Mouse (Mus musculus): Measurements from ENCODE around the gene Fbln1. TPM values are rescaled to one million over a fixed set of nuclear protein-coding genes. Genes with fewer than 3 reads are reported as not detected.
"Not testable (repeated sequence)": the region's sequence is repeated elsewhere in the genome, so short reads cannot be mapped to it uniquely, and the experiment has no call there.

Fbln1 gene
- polyA plus RNA-seq, 1 experiment from 2014 or later: 147 TPM

DNA sequence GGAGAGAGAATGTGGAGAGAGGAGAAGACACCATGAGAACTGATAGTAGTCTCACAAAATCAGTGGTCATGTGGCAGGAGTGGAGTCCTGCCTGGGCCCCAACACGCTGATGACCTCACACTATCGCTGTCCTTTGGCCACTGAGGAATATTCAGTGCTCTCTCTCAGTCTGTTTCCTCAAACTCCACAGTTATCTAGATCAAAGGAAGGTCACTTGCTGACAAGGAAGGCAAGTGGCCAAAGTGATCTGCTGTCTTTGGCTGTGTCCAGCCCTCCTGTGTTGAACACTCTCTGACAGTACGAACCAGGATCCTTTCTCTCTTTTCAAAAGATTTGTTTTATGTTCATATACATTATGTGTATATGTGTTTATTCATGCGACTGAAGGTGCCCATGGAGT, 117.5 kb downstream of the Fbln1 start:
- no peaks in the 10 kb centered on the region for H3K27me3 ChIP-seq (ENCODE audit: control insufficient read depth, insufficient read depth, low read length)
- DNase-seq (ENCODE audit: low spot score): peak; percentile 27
- 86% methylated on average over 4 of the region's 4 CpGs for WGBS
- H3K27ac ChIP-seq (ENCODE audit: low read depth, low read length): no peak overlapping the region
- no peak overlapping the region for H3K4me3 ChIP-seq (ENCODE audit: low read depth, low read length)
- no peaks in the 10 kb centered on the region for H3K9me3 ChIP-seq (ENCODE audit: control insufficient read depth, low read length)
- H3K4me2 ChIP-seq (ENCODE audit: low read depth, low read length, severe bottlenecking): no peak overlapping the region
- no peaks in the 10 kb centered on the region for H3K36me3 ChIP-seq (ENCODE audit: control insufficient read depth, insufficient read depth, low read length)
- no peaks in the 10 kb centered on the region for H3K4me1 ChIP-seq (replicated peaks; ENCODE audit: control insufficient read depth, insufficient read depth, low read length)
- no peak for ATAC-seq (replicated peaks; ENCODE audit: low FRiP score)
- no peak overlapping the region for H3K9ac ChIP-seq (ENCODE audit: low read length)

DNA sequence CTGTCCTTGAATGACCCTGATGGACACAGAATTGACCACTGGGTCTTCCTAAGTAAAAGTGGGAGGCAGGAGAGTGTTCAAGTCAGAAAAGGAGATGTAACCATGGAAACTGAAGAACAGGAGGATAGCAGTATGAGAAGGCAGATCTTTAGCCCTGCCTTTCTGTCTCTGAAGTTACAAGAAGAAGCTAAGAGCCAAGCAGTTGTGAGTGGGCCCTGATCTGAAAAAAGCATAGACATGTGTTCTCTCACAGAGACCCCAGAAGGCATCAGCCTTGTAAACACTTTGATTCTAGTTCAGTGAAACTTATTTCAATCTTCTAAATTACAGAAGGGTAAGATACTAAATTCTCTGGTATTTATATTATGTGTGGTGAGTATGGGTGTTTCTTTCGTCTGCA, 118.7 kb downstream of the Fbln1 start:
- WGBS: 95% methylated on average over 1 of the region's 1 CpGs
- H3K4me3 ChIP-seq (ENCODE audit: low read depth, low read length): no peak overlapping the region
- no peak overlapping the region for H3K4me2 ChIP-seq (ENCODE audit: low read depth, low read length, severe bottlenecking)
- H3K27ac ChIP-seq (ENCODE audit: low read depth, low read length): no peak overlapping the region
- no peak for ATAC-seq (replicated peaks; ENCODE audit: low FRiP score)
- DNase-seq (ENCODE audit: low spot score): no peak
- H3K9ac ChIP-seq (ENCODE audit: low read length): no peak overlapping the region
- no peaks in the 10 kb centered on the region for H3K27me3 ChIP-seq (ENCODE audit: control insufficient read depth, insufficient read depth, low read length)
- H3K4me1 ChIP-seq (replicated peaks; ENCODE audit: control insufficient read depth, insufficient read depth, low read length): no peaks in the 10 kb centered on the region
- no peaks in the 10 kb centered on the region for H3K36me3 ChIP-seq (ENCODE audit: control insufficient read depth, insufficient read depth, low read length)
- H3K9me3 ChIP-seq (ENCODE audit: control insufficient read depth, low read length): no peaks in the 10 kb centered on the region

- Histone ChIP-seq H3K27ac (ENCODE audit: low read depth, low read length) (no peak overlapping the region), H3K4me3 (ENCODE audit: low read depth, low read length) (no peak overlapping the region), H3K4me2 (ENCODE audit: low read depth, low read length, severe bottlenecking) (no peak overlapping the region), H3K9ac (ENCODE audit: low read length) (no peak overlapping the region), H3K27me3 (ENCODE audit: control insufficient read depth, insufficient read depth, low read length) (no peaks in the 10 kb centered on the region), H3K9me3 (ENCODE audit: control insufficient read depth, low read length) (no peaks in the 10 kb centered on the region), H3K36me3 (ENCODE audit: control insufficient read depth, insufficient read depth, low read length) (no peaks in the 10 kb centered on the region), H3K4me1 (replicated peaks; ENCODE audit: control insufficient read depth, insufficient read depth, low read length) (no peaks in the 10 kb centered on the region)
- DNase-seq (ENCODE audit: low spot score) (no peak), ATAC-seq (replicated peaks; ENCODE audit: low FRiP score) (no peak)
- 77% methylated on average over 11 of the region's 11 CpGs for WGBS
These were observed 122.1 kb downstream of the Fbln1 start for GRCm38 (mm10) chr15:85327808-85328207.

DNA sequence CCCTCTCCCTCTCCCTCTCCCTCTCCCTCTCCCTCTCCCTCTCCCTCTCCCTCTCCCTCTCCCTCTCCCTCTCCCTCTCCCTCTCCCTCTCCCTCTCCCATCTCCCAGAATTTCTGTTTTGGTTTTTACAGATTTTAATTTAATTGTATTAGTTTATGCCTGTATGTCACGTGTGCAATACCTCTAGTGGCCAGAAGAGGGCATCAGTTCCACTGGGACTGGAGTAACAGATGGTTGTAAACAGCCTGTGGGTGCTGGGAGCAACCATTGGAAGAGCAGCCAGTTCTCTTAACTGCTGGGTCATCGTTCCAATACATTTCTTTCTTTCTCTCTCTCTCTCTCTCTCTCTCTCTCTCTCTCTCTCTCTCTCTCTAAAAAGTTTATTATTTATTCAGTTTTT, 122.7 kb downstream of the Fbln1 start:
- ATAC-seq (replicated peaks; ENCODE audit: low FRiP score); H3K4me2 ChIP-seq (ENCODE audit: low read depth, low read length, severe bottlenecking); H3K9ac ChIP-seq (ENCODE audit: low read length); H3K4me1 ChIP-seq (replicated peaks; ENCODE audit: control insufficient read depth, insufficient read depth, low read length); H3K27ac ChIP-seq (ENCODE audit: low read depth, low read length); H3K4me3 ChIP-seq (ENCODE audit: low read depth, low read length); H3K27me3 ChIP-seq (ENCODE audit: control insufficient read depth, insufficient read depth, low read length); DNase-seq (ENCODE audit: low spot score); H3K36me3 ChIP-seq (ENCODE audit: control insufficient read depth, insufficient read depth, low read length); H3K9me3 ChIP-seq (ENCODE audit: control insufficient read depth, low read length): not testable (repeated sequence)
- 92% methylated on average over 2 of the region's 2 CpGs for WGBS

- Histone ChIP-seq H3K4me3 (ENCODE audit: low read depth, low read length) (no peak overlapping the region), H3K9me3 (ENCODE audit: control insufficient read depth, low read length) (no peaks in the 10 kb centered on the region), H3K4me2 (ENCODE audit: low read depth, low read length, severe bottlenecking) (no peak overlapping the region), H3K36me3 (ENCODE audit: control insufficient read depth, insufficient read depth, low read length) (no peaks in the 10 kb centered on the region), H3K27ac (ENCODE audit: low read depth, low read length) (no peak overlapping the region), H3K27me3 (ENCODE audit: control insufficient read depth, insufficient read depth, low read length) (no peaks in the 10 kb centered on the region), H3K9ac (ENCODE audit: low read length) (no peak overlapping the region), H3K4me1 (replicated peaks; ENCODE audit: control insufficient read depth, insufficient read depth, low read length) (no peaks in the 10 kb centered on the region)
- no peak for ATAC-seq (replicated peaks; ENCODE audit: low FRiP score)
- 94% methylated on average over 5 of the region's 5 CpGs for WGBS
- DNase-seq (ENCODE audit: low spot score): no peak
These were observed 123.3 kb downstream of the Fbln1 start for GRCm38 (mm10) chr15:85329096-85329495.

GRCm38 (mm10) chr15:85330024-85330423, 124.3 kb downstream of the Fbln1 start:
- no peak overlapping the region for H3K9ac ChIP-seq (ENCODE audit: low read length)
- no peak for ATAC-seq (replicated peaks; ENCODE audit: low FRiP score)
- 92% methylated on average over 6 of the region's 6 CpGs for WGBS

GRCm38 (mm10) chr15:85333511-85333910, 127.8 kb downstream of the Fbln1 start:
- not testable (repeated sequence) for H3K4me3 ChIP-seq (ENCODE audit: low read depth, low read length); ATAC-seq (replicated peaks; ENCODE audit: low FRiP score); H3K36me3 ChIP-seq (ENCODE audit: control insufficient read depth, insufficient read depth, low read length); H3K9ac ChIP-seq (ENCODE audit: low read length); H3K27ac ChIP-seq (ENCODE audit: low read depth, low read length); H3K9me3 ChIP-seq (ENCODE audit: control insufficient read depth, low read length); H3K4me1 ChIP-seq (replicated peaks; ENCODE audit: control insufficient read depth, insufficient read depth, low read length); H3K4me2 ChIP-seq (ENCODE audit: low read depth, low read length, severe bottlenecking); DNase-seq (ENCODE audit: low spot score); H3K27me3 ChIP-seq (ENCODE audit: control insufficient read depth, insufficient read depth, low read length)
- 90% methylated on average over 6 of the region's 6 CpGs for WGBS

More at GRCm38 (mm10) chr15:85330024-85330423, 124.3 kb downstream of the Fbln1 start:
- no peak for DNase-seq (ENCODE audit: low spot score)
- H3K27ac ChIP-seq (ENCODE audit: low read depth, low read length): no peak overlapping the region
- H3K4me1 ChIP-seq (replicated peaks; ENCODE audit: control insufficient read depth, insufficient read depth, low read length): no peaks in the 10 kb centered on the region
- H3K36me3 ChIP-seq (ENCODE audit: control insufficient read depth, insufficient read depth, low read length): no peaks in the 10 kb centered on the region
- H3K27me3 ChIP-seq (ENCODE audit: control insufficient read depth, insufficient read depth, low read length): no peaks in the 10 kb centered on the region
- H3K4me3 ChIP-seq (ENCODE audit: low read depth, low read length): no peak overlapping the region
- H3K4me2 ChIP-seq (ENCODE audit: low read depth, low read length, severe bottlenecking): no peak overlapping the region
- no peaks in the 10 kb centered on the region for H3K9me3 ChIP-seq (ENCODE audit: control insufficient read depth, low read length)

- no peak overlapping the region for H3K9ac ChIP-seq (ENCODE audit: low read length)
- H3K36me3 ChIP-seq (ENCODE audit: control insufficient read depth, insufficient read depth, low read length): no peaks in the 10 kb centered on the region
- H3K27ac ChIP-seq (ENCODE audit: low read depth, low read length): no peak overlapping the region
- DNase-seq (ENCODE audit: low spot score) (no peak), ATAC-seq (replicated peaks; ENCODE audit: low FRiP score) (no peak)
- 82% methylated on average over 3 of the region's 3 CpGs for WGBS
- H3K9me3 ChIP-seq (ENCODE audit: control insufficient read depth, low read length): no peaks in the 10 kb centered on the region
- no peak overlapping the region for H3K4me2 ChIP-seq (ENCODE audit: low read depth, low read length, severe bottlenecking)
- no peaks in the 10 kb centered on the region for H3K27me3 ChIP-seq (ENCODE audit: control insufficient read depth, insufficient read depth, low read length)
- no peak overlapping the region for H3K4me3 ChIP-seq (ENCODE audit: low read depth, low read length)
- H3K4me1 ChIP-seq (replicated peaks; ENCODE audit: control insufficient read depth, insufficient read depth, low read length): peaks cover under 1% of the 10 kb centered on the region; the same call in 1 of the 2 replicates
These were observed 128.5 kb downstream of the Fbln1 start for GRCm38 (mm10) chr15:85334234-85334633.

- Histone ChIP-seq H3K4me2 (ENCODE audit: low read depth, low read length, severe bottlenecking) (peak within 1 kb of the TSS; percentile 60), H3K36me3 (ENCODE audit: control insufficient read depth, insufficient read depth, low read length) (no peaks in the 10 kb centered on the region), H3K4me1 (replicated peaks; ENCODE audit: control insufficient read depth, insufficient read depth, low read length) (peaks cover 2% of the 10 kb centered on the region; the same call in 1 of the 2 replicates), H3K27ac (ENCODE audit: low read depth, low read length) (peak within 1 kb of the TSS; percentile 93), H3K9me3 (ENCODE audit: control insufficient read depth, low read length) (no peaks in the 10 kb centered on the region), H3K27me3 (ENCODE audit: control insufficient read depth, insufficient read depth, low read length) (no peaks in the 10 kb centered on the region), H3K4me3 (ENCODE audit: low read depth, low read length) (peak within 1 kb of the TSS; percentile 95), H3K9ac (ENCODE audit: low read length) (peak within 1 kb of the TSS; percentile 94)
- WGBS: 18% methylated on average over 7 of the region's 19 CpGs
- DNase-seq (ENCODE audit: low spot score) (no peak), ATAC-seq (replicated peaks; ENCODE audit: low FRiP score) (peak; percentile 87)
These were observed 130.0 kb downstream of the Fbln1 start, which contains the start of gene Atxn10 for GRCm38 (mm10) chr15:85335671-85336300. TSS of gene Atxn10 (plus strand) at chr15:85336245.
